Mouse (Mus musculus) B cell, adult 62 days (primary cell): ENCODE measurements around the gene Gm4737. TPM values are rescaled to one million over a fixed set of nuclear protein-coding genes. Genes with fewer than 3 reads are reported as not detected.

Experiments
- total RNA-seq: library from RNA; stranded (reverse); gene quantifications from 4 replicates; pipeline ENCODE4 v1.2.4, GENCODE M21; 2023

Gene Gm4737
- total RNA-seq: 17.7 to 21.6 TPM (median 19.2 TPM) in 4 replicates

GRCm38 (mm10) chr16:46154832-46155231 lies at the start of gene Gm4737:
Gene Gm4737, minus strand, starts transcription at chr16:46155077.

DNA sequence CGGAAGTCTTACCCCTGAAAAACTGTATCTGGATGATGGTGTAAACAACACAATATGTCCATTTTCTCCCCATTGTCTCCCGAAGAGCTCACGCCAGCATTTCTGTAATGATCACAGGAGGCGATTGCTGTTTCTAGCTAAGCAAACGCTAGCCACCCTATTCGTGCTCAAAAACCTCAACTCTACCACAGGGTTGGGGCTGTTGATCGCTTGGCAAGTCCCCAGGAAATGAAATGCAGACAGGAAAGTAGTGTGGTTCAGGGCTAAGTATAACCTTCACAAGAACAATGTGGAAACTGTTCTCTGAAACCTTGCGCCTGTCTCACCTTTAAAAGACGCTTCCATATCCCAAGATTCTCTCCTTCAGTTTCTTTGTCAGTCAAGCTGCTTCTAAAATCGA lies 34.9 kb downstream of the Gm4737 start, which contains the start of gene Cd96:
Gene Cd96 (minus strand): TSS at position 232 of the 400 bp plus-strand sequence.

Other genes with a start within 250 kb of the Gm4737 start
- not detected in 4 replicates for gene Phldb2, start 201.5 kb downstream of the Gm4737 start, total RNA-seq
- 3.7 to 4.0 TPM (median 3.8 TPM) in 4 replicates for gene Plcxd2, start 144.9 kb downstream of the Gm4737 start, total RNA-seq
- gene Cd96, start 34.8 kb downstream of the Gm4737 start, total RNA-seq: 0.69 to 1.2 TPM (median 0.90 TPM) in 4 replicates